Mouse (Mus musculus) intestine, embryonic 15.5 days (tissue): ENCODE data around the gene Rad9a. TPM values are rescaled to one million over a fixed set of nuclear protein-coding genes. Genes with fewer than 3 reads are reported as not detected.
A peak's percentile ranks its signal among the peaks of the same experiment; 100 is the strongest.

Experiments used
- ATAC-seq: fragments of 200-750 bp; cut with Nextera tagmentation; 2 replicates; pipeline ENCODE4 v1.8.0; 2017; ENCODE audit warnings: moderate TSS enrichment, moderate library complexity
- H3K27ac ChIP-seq: fragments of 300-500 bp; sonication (generic); 2 replicates; pipeline ENCODE4 v1.5.1; 2015; ENCODE audit warnings: mild to moderate bottlenecking, inconsistent platforms
- H3K27me3 ChIP-seq: fragments of 300-500 bp; sonication (generic); replicated peaks from 2 replicates; pipeline ENCODE4 v1.6.1; 2015; ENCODE audit warnings: inconsistent platforms
- H3K36me3 ChIP-seq: fragments of 300-500 bp; sonication (generic); 2 replicates; pipeline ENCODE4 v1.6.1; 2015; ENCODE audit warnings: inconsistent platforms
- H3K4me1 ChIP-seq: fragments of 300-500 bp; sonication (generic); replicated peaks from 2 replicates; pipeline ENCODE4 v1.6.1; 2015; ENCODE audit warnings: inconsistent platforms
- H3K4me2 ChIP-seq: fragments of 300-500 bp; sonication (generic); replicated peaks from 2 replicates; pipeline ENCODE4 v1.6.1; 2015; ENCODE audit warnings: mild to moderate bottlenecking, inconsistent platforms
- H3K4me3 ChIP-seq: fragments of 300-500 bp; sonication (generic); replicated peaks from 2 replicates; pipeline ENCODE4 v1.5.1; 2015; ENCODE audit warnings: inconsistent platforms
- H3K9ac ChIP-seq: fragments of 300-500 bp; sonication (generic); 2 replicates; pipeline ENCODE4 v1.6.1; 2015; ENCODE audit warnings: inconsistent platforms
- H3K9me3 ChIP-seq: fragments of 300-500 bp; sonication (generic); 2 replicates; pipeline ENCODE4 v1.6.1; 2016; ENCODE audit warnings: inconsistent platforms
- WGBS: fragments of 180-500 bp; shearing (Covaris S2); methylation state at CpG from one replicate; pipeline ENCODE4 v1.1.7; 2015; 5-methylcytosine and 5-hydroxymethylcytosine counted together
- polyA plus RNA-seq: library from polyadenylated mRNA; unstranded; fragments of >200 nt; fragmentation: Nextera tagmentation; extraction: Ambion mirVana; gene quantifications from 2 replicates; pipeline ENCODE4 v1.2.1, GENCODE M21; 2015

The Rad9a gene
- polyA plus RNA-seq, 1 experiment from 2014 or later: 29.3 TPM

GRCm38 (mm10) chr19:4153232-4153654 lies 48.2 kb downstream of the Rad9a start, which contains the start of gene Ptprcap:
Ptprcap (plus strand) TSS chr19:4153604.
- 66% methylated on average over 11 of the region's 11 CpGs for WGBS
- no peak within 1 kb of the TSS for H3K27ac ChIP-seq
- no peaks in the 10 kb centered on the region for H3K9me3 ChIP-seq
- no peak for ATAC-seq
- peaks cover 12% of the 10 kb centered on the region for H3K4me1 ChIP-seq
- H3K4me3 ChIP-seq: no peak within 1 kb of the TSS
- H3K9ac ChIP-seq: no peak within 1 kb of the TSS
- H3K4me2 ChIP-seq: no peak within 1 kb of the TSS
- H3K36me3 ChIP-seq: peaks cover 15% of the 10 kb centered on the region
- no peaks in the 10 kb centered on the region for H3K27me3 ChIP-seq

GRCm38 (mm10) chr19:4152445-4153231 lies 48.8 kb downstream of the Rad9a start:
- Histone ChIP-seq H3K4me1 (peaks cover 16% of the 10 kb centered on the region), H3K27me3 (no peaks in the 10 kb centered on the region), H3K36me3 (peaks cover 15% of the 10 kb centered on the region), H3K4me2 (no peak overlapping the region), H3K9ac (no peak overlapping the region), H3K4me3 (no peak overlapping the region), H3K9me3 (no peaks in the 10 kb centered on the region), H3K27ac (no peak overlapping the region)
- ATAC-seq: no peak
- WGBS: 85% methylated on average over 8 of the region's 8 CpGs

GRCm38 (mm10) chr19:4151898-4152297 lies 49.6 kb downstream of the Rad9a start:
- no peak overlapping the region for H3K9ac ChIP-seq
- H3K27ac ChIP-seq: no peak overlapping the region
- peaks cover 18% of the 10 kb centered on the region for H3K4me1 ChIP-seq
- WGBS: 88% methylated on average over 5 of the region's 5 CpGs
- H3K9me3 ChIP-seq: no peaks in the 10 kb centered on the region
- no peak overlapping the region for H3K4me3 ChIP-seq
- H3K27me3 ChIP-seq: no peaks in the 10 kb centered on the region
- H3K36me3 ChIP-seq: peaks cover 9% of the 10 kb centered on the region
- ATAC-seq: no peak
- H3K4me2 ChIP-seq: no peak overlapping the region

GRCm38 (mm10) chr19:4151488-4151860 lies 50.0 kb downstream of the Rad9a start:
- no peak overlapping the region for H3K9ac ChIP-seq
- peaks cover 18% of the 10 kb centered on the region for H3K4me1 ChIP-seq
- no peak for ATAC-seq
- WGBS: 70% methylated on average over 5 of the region's 5 CpGs
- no peaks in the 10 kb centered on the region for H3K27me3 ChIP-seq
- H3K27ac ChIP-seq: no peak overlapping the region
- H3K4me3 ChIP-seq: no peak overlapping the region
- no peak overlapping the region for H3K4me2 ChIP-seq
- no peaks in the 10 kb centered on the region for H3K9me3 ChIP-seq
- H3K36me3 ChIP-seq: peaks cover 9% of the 10 kb centered on the region

- ATAC-seq: no peak
- Histone ChIP-seq H3K9me3 (no peaks in the 10 kb centered on the region), H3K36me3 (peaks cover 9% of the 10 kb centered on the region), H3K27ac (no peak overlapping the region), H3K4me3 (no peak overlapping the region), H3K27me3 (no peaks in the 10 kb centered on the region), H3K4me2 (no peak overlapping the region), H3K4me1 (peaks cover 18% of the 10 kb centered on the region), H3K9ac (no peak overlapping the region)
- WGBS: 89% methylated on average over 22 of the region's 22 CpGs
Observed at GRCm38 (mm10) chr19:4150567-4151487, 50.6 kb downstream of the Rad9a start.

- WGBS: 92% methylated on average over 17 of the region's 17 CpGs
- 0 out of 2 replicates have a peak overlapping the region, but pooled peaks have one; percentile 91 for H3K9ac ChIP-seq
- no peaks in the 10 kb centered on the region for H3K9me3 ChIP-seq
- H3K4me1 ChIP-seq: peaks cover 18% of the 10 kb centered on the region
- peak overlapping the region; percentile 82 for H3K4me2 ChIP-seq
- peak overlapping the region; percentile 91 for H3K4me3 ChIP-seq
- no peak overlapping the region for H3K27ac ChIP-seq
- H3K36me3 ChIP-seq: peaks cover 9% of the 10 kb centered on the region
- 0 out of 2 replicates have a peak, but pooled peaks have one; percentile 4 for ATAC-seq
- no peaks in the 10 kb centered on the region for H3K27me3 ChIP-seq
Observed at GRCm38 (mm10) chr19:4149764-4150461, 51.5 kb downstream of the Rad9a start.

- H3K36me3 ChIP-seq: peaks cover 9% of the 10 kb centered on the region
Observed at GRCm38 (mm10) chr19:4149283-4149682, 52.2 kb downstream of the Rad9a start.

GRCm38 (mm10) chr19:4148819-4149218 lies 52.6 kb downstream of the Rad9a start:
- peak overlapping the region; percentile 91 for H3K4me3 ChIP-seq
- H3K27me3 ChIP-seq: no peaks in the 10 kb centered on the region
- H3K36me3 ChIP-seq: peaks cover 9% of the 10 kb centered on the region
- WGBS: under 1% methylated on average over 7 of the region's 8 CpGs
- peak; percentile 55; the same call in 1 of the 2 replicates for ATAC-seq
- H3K27ac ChIP-seq: peak overlapping the region; percentile 72
- H3K9me3 ChIP-seq: no peaks in the 10 kb centered on the region
- peak overlapping the region; percentile 82 for H3K4me2 ChIP-seq
- peaks cover 18% of the 10 kb centered on the region for H3K4me1 ChIP-seq
- peak overlapping the region; percentile 91 for H3K9ac ChIP-seq

More at GRCm38 (mm10) chr19:4149283-4149682, 52.2 kb downstream of the Rad9a start:
- Histone ChIP-seq H3K27me3 (no peaks in the 10 kb centered on the region), H3K4me3 (peak overlapping the region; percentile 91), H3K4me2 (peak overlapping the region; percentile 82), H3K9ac (peak overlapping the region; percentile 91), H3K4me1 (peaks cover 18% of the 10 kb centered on the region), H3K9me3 (no peaks in the 10 kb centered on the region), H3K27ac (no peak overlapping the region; the same call in 1 of the 2 replicates)
- ATAC-seq: 0 out of 2 replicates have a peak, but pooled peaks have one; percentile 5
- WGBS: 79% methylated on average over 11 of the region's 11 CpGs

- peaks cover 18% of the 10 kb centered on the region for H3K4me1 ChIP-seq
- under 1% methylated on average over 31 of the region's 33 CpGs for WGBS
- H3K4me2 ChIP-seq: peak within 1 kb of the TSS; percentile 82
- H3K9me3 ChIP-seq: no peaks in the 10 kb centered on the region
- peak within 1 kb of the TSS; percentile 91 for H3K9ac ChIP-seq
- H3K4me3 ChIP-seq: peak within 1 kb of the TSS; percentile 91
- peaks cover 9% of the 10 kb centered on the region for H3K36me3 ChIP-seq
- no peaks in the 10 kb centered on the region for H3K27me3 ChIP-seq
- peak within 1 kb of the TSS; percentile 72 for H3K27ac ChIP-seq
- ATAC-seq: peak; percentile 96
Observed at GRCm38 (mm10) chr19:4148491-4148806, 53.0 kb downstream of the Rad9a start, which contains the start of gene Coro1b. Coro1b (plus strand) TSS chr19:4148619.

GRCm38 (mm10) chr19:4147782-4148490 lies 53.5 kb downstream of the Rad9a start:
- Histone ChIP-seq H3K4me3 (peak overlapping the region; percentile 91), H3K27ac (no peak overlapping the region), H3K27me3 (no peaks in the 10 kb centered on the region), H3K4me1 (peaks cover 18% of the 10 kb centered on the region), H3K9ac (peak overlapping the region; percentile 91), H3K36me3 (peaks cover 9% of the 10 kb centered on the region; the same call in 1 of the 2 replicates), H3K4me2 (peak overlapping the region; percentile 82), H3K9me3 (no peaks in the 10 kb centered on the region)
- ATAC-seq: peak; percentile 44; the same call in 1 of the 2 replicates
- 41% methylated on average over 9 of the region's 9 CpGs for WGBS

GRCm38 (mm10) chr19:4147022-4147405 lies 54.4 kb downstream of the Rad9a start:
- 63% methylated on average over 3 of the region's 3 CpGs for WGBS
- Histone ChIP-seq H3K4me3 (no peak overlapping the region), H3K36me3 (peaks cover 7% of the 10 kb centered on the region; the same call in 1 of the 2 replicates), H3K9ac (no peak overlapping the region), H3K4me1 (peaks cover 18% of the 10 kb centered on the region), H3K4me2 (no peak overlapping the region), H3K27me3 (no peaks in the 10 kb centered on the region), H3K27ac (no peak overlapping the region), H3K9me3 (no peaks in the 10 kb centered on the region)
- ATAC-seq: no peak
